Mouse (Mus musculus) hindbrain, embryonic 11.5 days (tissue): ENCODE measurements at regions not wholly inside any gene's neighbourhood (a gene's known extent, or its start where the extent isn't known, plus 50 kb on each side); places are given as distances from the start of the nearest gene placed in this dataset.

Source experiments
- ATAC-seq: fragments of 200-750 bp; cut with Nextera tagmentation; 2 replicates; pipeline ENCODE4 v1.8.0; 2017; ENCODE audit warnings: mild to moderate bottlenecking, moderate TSS enrichment, moderate library complexity; ENCODE audit not compliant: low FRiP score
- DNase-seq: peaks from one replicate; pipeline ENCODE4 v3.0.0-alpha.2; 2015; ENCODE audit warnings: low spot score
- H3K27ac ChIP-seq: fragments of 300-500 bp; sonication (generic); 2 replicates; pipeline ENCODE4 v1.5.1; 2014; ENCODE audit warnings: mild to moderate bottlenecking, low read depth, low read length
- H3K27me3 ChIP-seq: fragments of 300-500 bp; sonication (generic); 2 replicates; pipeline ENCODE4 v1.6.1; 2014; ENCODE audit warnings: mild to moderate bottlenecking, low read length, moderate library complexity, mixed read lengths; ENCODE audit not compliant: control insufficient read depth, insufficient read depth
- H3K36me3 ChIP-seq: fragments of 300-500 bp; sonication (generic); 2 replicates; pipeline ENCODE4 v1.6.1; 2014; ENCODE audit warnings: mild to moderate bottlenecking, low read length, moderate library complexity, mixed read lengths; ENCODE audit not compliant: control insufficient read depth, insufficient read depth
- H3K4me1 ChIP-seq: fragments of 300-500 bp; sonication (generic); replicated peaks from 2 replicates; pipeline ENCODE4 v1.6.1; 2014; ENCODE audit warnings: low read length, mixed read lengths; ENCODE audit not compliant: control insufficient read depth, insufficient read depth
- H3K4me2 ChIP-seq: fragments of 300-500 bp; sonication (generic); replicated peaks from 2 replicates; pipeline ENCODE4 v1.6.1; 2014; ENCODE audit warnings: mild to moderate bottlenecking, low read depth, low read length
- H3K4me3 ChIP-seq: fragments of 300-500 bp; sonication (generic); 2 replicates; pipeline ENCODE4 v1.5.1; 2014; ENCODE audit warnings: low read depth, low read length
- H3K9ac ChIP-seq: fragments of 300-500 bp; sonication (generic); 2 replicates; pipeline ENCODE4 v1.6.1; 2014; ENCODE audit warnings: low read depth, low read length
- H3K9me3 ChIP-seq: fragments of 300-500 bp; sonication (generic); 2 replicates; pipeline ENCODE4 v1.6.1; 2016; ENCODE audit warnings: low read length; ENCODE audit not compliant: control insufficient read depth
- WGBS: fragments of 180-500 bp; shearing (Covaris S2); extraction: QIAGEN DNeasy Blood & Tissue Kit; methylation state at CpG from one replicate; pipeline ENCODE4 v1.1.7; 2014; 5-methylcytosine and 5-hydroxymethylcytosine counted together

- Histone ChIP-seq H3K27ac (no peak overlapping the region), H3K9ac (no peak overlapping the region), H3K4me3 (no peak overlapping the region), H3K36me3 (no peaks in the 10 kb centered on the region), H3K27me3 (no peaks in the 10 kb centered on the region), H3K4me2 (no peak overlapping the region), H3K4me1 (no peaks in the 10 kb centered on the region), H3K9me3 (no peaks in the 10 kb centered on the region)
- ATAC-seq (no peak), DNase-seq (no peak)
- WGBS: 81% methylated on average over 11 of the region's 11 CpGs
Measured at GRCm38 (mm10) chr16:50516579-50516978, 74.4 kb downstream of the Ccdc54 start.

GRCm38 (mm10) chr16:50515039-50515438, 75.9 kb downstream of the Ccdc54 start:
- H3K4me3 ChIP-seq: no peak overlapping the region
- H3K27ac ChIP-seq: no peak overlapping the region
- ATAC-seq: no peak
- no peaks in the 10 kb centered on the region for H3K27me3 ChIP-seq
- H3K4me1 ChIP-seq: no peaks in the 10 kb centered on the region
- H3K4me2 ChIP-seq: no peak overlapping the region
- no peak overlapping the region for H3K9ac ChIP-seq
- 96% methylated on average over 8 of the region's 8 CpGs for WGBS
- H3K9me3 ChIP-seq: no peaks in the 10 kb centered on the region
- no peaks in the 10 kb centered on the region for H3K36me3 ChIP-seq
- no peak for DNase-seq

DNA sequence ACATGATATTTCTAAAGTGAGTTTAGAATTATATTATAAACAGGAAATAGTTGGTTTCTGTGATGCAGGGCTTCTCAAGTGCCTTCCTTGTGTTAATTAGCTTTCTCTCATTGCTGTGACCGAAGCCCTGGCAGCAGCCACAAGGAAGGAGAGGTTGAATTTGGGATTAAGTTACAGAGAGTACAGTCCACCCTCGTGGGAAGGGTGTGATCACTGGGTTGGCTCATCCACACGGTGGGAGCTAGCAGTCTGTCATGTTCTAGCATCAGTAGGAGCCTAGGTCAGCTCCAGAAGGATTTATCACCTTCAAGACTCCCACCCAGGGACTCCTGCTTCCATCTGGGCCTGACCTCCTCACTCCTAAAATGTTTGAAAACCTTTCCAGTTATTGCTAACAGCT, 78.9 kb downstream of the Ccdc54 start:
- WGBS: 56% methylated on average over 3 of the region's 3 CpGs
- no peak overlapping the region for H3K4me2 ChIP-seq
- H3K36me3 ChIP-seq: no peaks in the 10 kb centered on the region

DNA sequence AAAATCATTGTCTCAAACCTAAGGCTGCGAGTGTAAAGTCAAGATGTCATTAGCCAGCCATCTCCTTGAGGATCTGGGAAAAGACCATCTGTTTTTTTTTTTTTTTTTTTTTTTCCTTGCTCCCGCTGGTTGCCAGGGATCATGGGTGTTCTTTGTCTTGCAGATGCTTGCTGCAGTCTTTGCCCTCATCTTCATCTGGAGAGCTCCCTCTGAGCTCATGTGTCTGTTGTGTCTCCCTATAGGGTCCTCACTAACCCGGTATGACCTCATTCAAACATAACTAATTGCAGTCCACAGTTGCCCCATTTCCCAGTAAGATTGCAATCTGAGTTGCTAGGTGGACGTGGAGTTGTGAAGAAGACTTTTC, 77.3 kb upstream of the Bbx start:
- ATAC-seq (no peak), DNase-seq (no peak)
- H3K4me3 ChIP-seq: no peak overlapping the region
- H3K4me1 ChIP-seq: no peaks in the 10 kb centered on the region
- no peaks in the 10 kb centered on the region for H3K27me3 ChIP-seq
- H3K9me3 ChIP-seq: no peaks in the 10 kb centered on the region
- H3K27ac ChIP-seq: no peak overlapping the region
- H3K36me3 ChIP-seq: no peaks in the 10 kb centered on the region
- H3K4me2 ChIP-seq: no peak overlapping the region
- no peak overlapping the region for H3K9ac ChIP-seq
- 41% methylated on average over 4 of the region's 4 CpGs for WGBS

More for the DNA sequence above, 78.9 kb downstream of the Ccdc54 start:
- H3K27me3 ChIP-seq: no peaks in the 10 kb centered on the region
- H3K4me1 ChIP-seq: no peaks in the 10 kb centered on the region
- no peak overlapping the region for H3K27ac ChIP-seq
- H3K9me3 ChIP-seq: no peaks in the 10 kb centered on the region
- no peak overlapping the region for H3K4me3 ChIP-seq
- H3K9ac ChIP-seq: no peak overlapping the region
- DNase-seq (no peak), ATAC-seq (no peak)

DNA sequence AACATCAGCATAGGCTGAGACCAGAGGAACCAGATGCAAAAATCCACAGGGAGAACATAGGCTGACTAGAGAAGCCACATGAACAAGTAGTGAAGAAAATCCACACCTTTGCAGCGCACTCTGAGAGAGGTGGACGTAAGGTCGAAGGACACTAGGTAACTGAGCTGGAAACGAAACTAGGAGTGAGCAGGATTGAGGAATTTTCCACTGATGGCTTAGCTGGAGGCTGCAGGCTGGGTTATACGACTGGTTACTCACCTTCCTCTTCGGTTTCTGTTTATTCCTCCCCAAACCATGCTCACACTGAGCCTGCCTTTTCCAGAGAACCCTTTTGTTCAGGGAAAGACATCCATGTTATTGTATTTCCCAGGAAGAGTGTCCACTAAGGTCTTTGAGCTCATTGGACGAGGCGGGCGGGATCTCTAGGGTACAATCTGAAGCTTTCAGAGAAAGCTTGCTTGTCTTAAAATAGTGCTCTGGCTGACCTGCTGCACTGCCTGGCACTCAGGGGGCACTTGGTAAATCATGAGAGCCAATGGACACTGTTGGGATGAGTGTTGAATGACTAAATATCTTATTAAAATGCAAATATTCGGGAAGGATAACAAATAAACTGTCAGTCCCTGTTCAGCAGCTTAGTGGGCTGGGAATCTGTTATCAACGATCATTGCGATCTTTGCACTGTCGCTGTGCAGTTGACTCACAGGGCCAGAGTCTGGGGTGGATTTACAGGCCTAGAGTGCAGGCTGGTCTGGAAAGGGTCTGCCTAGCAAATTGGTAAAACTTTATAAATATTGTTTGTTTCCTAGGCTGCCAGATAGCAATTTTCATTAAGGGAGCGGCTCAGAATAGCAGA, 76.7 kb upstream of the Bbx start:
- Histone ChIP-seq H3K36me3 (no peaks in the 10 kb centered on the region), H3K4me3 (no peak overlapping the region), H3K27me3 (no peaks in the 10 kb centered on the region), H3K9me3 (no peaks in the 10 kb centered on the region), H3K4me2 (no peak overlapping the region), H3K4me1 (no peaks in the 10 kb centered on the region), H3K27ac (no peak overlapping the region), H3K9ac (no peak overlapping the region)
- ATAC-seq (no peak), DNase-seq (no peak)
- WGBS: 79% methylated on average over 14 of the region's 14 CpGs

DNA sequence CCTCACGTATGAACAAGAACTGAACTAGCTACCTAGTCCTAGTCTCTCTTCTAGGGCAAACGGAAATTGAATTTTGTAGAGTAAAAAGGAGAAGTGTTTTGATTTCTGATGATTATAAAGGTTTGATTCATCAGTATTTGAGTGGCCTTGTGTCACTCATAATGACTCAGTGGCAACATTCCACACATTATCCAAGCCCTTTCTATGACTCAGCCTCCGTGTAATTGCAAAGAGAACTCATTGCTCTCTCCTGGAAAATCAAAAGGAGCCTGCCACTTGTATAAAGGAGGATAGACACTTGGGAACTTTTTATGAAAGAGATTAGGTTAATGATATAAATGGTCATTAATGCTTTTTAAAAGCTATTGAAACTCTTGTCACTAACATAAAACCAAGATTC, 72.4 kb upstream of the Bbx start:
- H3K27me3 ChIP-seq: no peaks in the 10 kb centered on the region
- ATAC-seq (no peak), DNase-seq (no peak)
- no peaks in the 10 kb centered on the region for H3K9me3 ChIP-seq
- no peak overlapping the region for H3K4me3 ChIP-seq
- no peak overlapping the region for H3K9ac ChIP-seq
- no peaks in the 10 kb centered on the region for H3K4me1 ChIP-seq
- H3K27ac ChIP-seq: no peak overlapping the region
- WGBS: 78% methylated on average over 3 of the region's 3 CpGs
- no peaks in the 10 kb centered on the region for H3K36me3 ChIP-seq
- H3K4me2 ChIP-seq: no peak overlapping the region

- no peaks in the 10 kb centered on the region for H3K9me3 ChIP-seq
- WGBS: 70% methylated on average over 7 of the region's 7 CpGs
- ATAC-seq (no peak), DNase-seq (no peak)
- no peak overlapping the region for H3K27ac ChIP-seq
- no peak overlapping the region for H3K9ac ChIP-seq
- no peaks in the 10 kb centered on the region for H3K4me1 ChIP-seq
- no peaks in the 10 kb centered on the region for H3K36me3 ChIP-seq
- H3K4me3 ChIP-seq: no peak overlapping the region
- no peak overlapping the region for H3K4me2 ChIP-seq
- no peaks in the 10 kb centered on the region for H3K27me3 ChIP-seq
Measured at GRCm38 (mm10) chr16:50498909-50499308, 66.7 kb upstream of the Bbx start.

DNA sequence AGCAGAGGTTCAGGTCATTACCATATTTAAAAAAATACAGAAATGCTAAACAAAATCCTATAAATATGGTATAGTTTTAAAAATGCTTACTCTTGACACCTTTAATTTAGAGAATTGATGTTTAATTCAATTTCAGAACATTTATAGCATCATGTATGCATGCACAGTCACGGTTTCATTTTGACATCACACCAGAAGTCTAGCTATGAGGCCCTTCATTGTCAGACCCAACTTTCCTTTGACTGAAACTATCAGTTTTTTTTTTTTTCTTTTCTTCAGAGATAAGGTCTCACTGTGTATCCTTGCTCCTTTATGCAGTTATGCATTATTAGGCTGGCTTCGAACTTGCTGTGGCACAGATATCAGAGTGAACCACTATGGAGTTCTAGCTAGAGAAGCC, 61.5 kb upstream of the Bbx start:
- 100% methylated on average over 2 of the region's 2 CpGs for whole genome bisulfite sequencing
- no peaks in the 10 kb centered on the region for H3K27me3 ChIP-seq

GRCm38 (mm10) chr16:50489244-50489643, 57.1 kb upstream of the Bbx start:
- Histone ChIP-seq H3K27me3 (no peaks in the 10 kb centered on the region), H3K9me3 (no peaks in the 10 kb centered on the region), H3K4me1 (no peaks in the 10 kb centered on the region), H3K9ac (no peak overlapping the region), H3K36me3 (no peaks in the 10 kb centered on the region), H3K27ac (no peak overlapping the region), H3K4me3 (no peak overlapping the region), H3K4me2 (no peak overlapping the region)
- WGBS: 89% methylated on average over 6 of the region's 6 CpGs
- ATAC-seq (no peak), DNase-seq (no peak)

More for the DNA sequence above, 61.5 kb upstream of the Bbx start:
- H3K27ac ChIP-seq: no peak overlapping the region
- DNase-seq (no peak), ATAC-seq (no peak)
- no peak overlapping the region for H3K9ac ChIP-seq
- no peak overlapping the region for H3K4me2 ChIP-seq
- no peaks in the 10 kb centered on the region for H3K9me3 ChIP-seq
- H3K36me3 ChIP-seq: no peaks in the 10 kb centered on the region
- H3K4me3 ChIP-seq: no peak overlapping the region
- no peaks in the 10 kb centered on the region for H3K4me1 ChIP-seq
